In genomic region chr5:16376329-16376908, GRCm38 (mm10) we compare ENCODE assay signal across 22 mouse cellular contexts.
A peak's percentile ranks its signal among the peaks of the same experiment; 100 is the strongest.
DNase-seq lines count a peak whose midpoint lies in the region; ATAC-seq and TF ChIP-seq lines count a peak whose summit lies in the region.
"Had no signal": no experiment of that assay in that cellular context is flagged by ENCODE, and none has a peak within 500 bp of the region (broad histone marks: within the 10 kb centered on the region; RNA-seq: fewer than 3 reads in every experiment).

No protein-coding gene starts in this region.

- H3K27ac ChIP-seq in lung, embryonic 14.5 days (ENCODE audit: low read depth): no peak overlapping the region
- H3K27ac ChIP-seq: embryonic facial prominence, embryonic 15.5 days; forebrain, embryonic 12.5 days; heart, embryonic 15.5 days; hindbrain, embryonic 13.5 days; limb, embryonic 13.5 days; stomach, embryonic 15.5 days had no signal

- H3K27me3 ChIP-seq in lung, embryonic 14.5 days (ENCODE audit: insufficient read depth, low read length): no peaks in the 10 kb centered on the region
- H3K27me3 ChIP-seq: embryonic facial prominence, embryonic 15.5 days; forebrain, embryonic 12.5 days; heart, embryonic 15.5 days; hindbrain, embryonic 13.5 days; limb, embryonic 13.5 days; stomach, embryonic 15.5 days had no signal

- WGBS in lung, embryonic 14.5 days: 87% methylated on average over 3 of the region's 3 CpGs

- H3K9me3 ChIP-seq in lung, embryonic 14.5 days (ENCODE audit: low read depth, low read length): no peaks in the 10 kb centered on the region
- H3K9me3 ChIP-seq: embryonic facial prominence, embryonic 15.5 days; forebrain, embryonic 12.5 days; heart, embryonic 15.5 days; hindbrain, embryonic 13.5 days; limb, embryonic 13.5 days; stomach, embryonic 15.5 days had no signal

- no peak for TF ChIP-seq CTCF in lung, embryonic 14.5 days (IDR thresholded peaks at IDR 0.05; ENCODE audit: low read depth)

- no peaks in the 10 kb centered on the region for H3K36me3 ChIP-seq in lung, embryonic 14.5 days (ENCODE audit: insufficient read depth)
- H3K36me3 ChIP-seq: embryonic facial prominence, embryonic 15.5 days; forebrain, embryonic 12.5 days; heart, embryonic 15.5 days; hindbrain, embryonic 13.5 days; limb, embryonic 13.5 days; stomach, embryonic 15.5 days had no signal

- no peak overlapping the region for H3K4me3 ChIP-seq in lung, embryonic 14.5 days (ENCODE audit: low read depth, low read length)
- H3K4me3 ChIP-seq: embryonic facial prominence, embryonic 15.5 days; forebrain, embryonic 12.5 days; heart, embryonic 15.5 days; hindbrain, embryonic 13.5 days; limb, embryonic 13.5 days; stomach, embryonic 15.5 days had no signal

- H3K4me1 ChIP-seq in lung, embryonic 14.5 days (ENCODE audit: insufficient read depth): no peaks in the 10 kb centered on the region
- H3K4me1 ChIP-seq: embryonic facial prominence, embryonic 15.5 days; forebrain, embryonic 12.5 days; heart, embryonic 15.5 days; hindbrain, embryonic 13.5 days; limb, embryonic 13.5 days; stomach, embryonic 15.5 days had no signal

- ATAC-seq in lung, embryonic 14.5 days (ENCODE audit: insufficient read depth): no peak
- ATAC-seq in activated CD4-positive, CD25-positive, alpha-beta regulatory T cell, adult 4 months: peak; percentile 28
- ATAC-seq in megakaryocyte-erythroid progenitor cell, adult 5-6 weeks (replicated peaks; ENCODE audit: low FRiP score, low TSS enrichment, poor library complexity, severe bottlenecking): peak; percentile 91
- ATAC-seq: intestine, embryonic 16.5 days; midbrain, embryonic 16.5 days had no signal

- H3K9ac ChIP-seq in lung, embryonic 14.5 days: no peak overlapping the region
- H3K9ac ChIP-seq: embryonic facial prominence, embryonic 15.5 days; forebrain, embryonic 12.5 days; heart, embryonic 15.5 days; hindbrain, embryonic 13.5 days; limb, embryonic 13.5 days; stomach, embryonic 15.5 days had no signal

- no peak overlapping the region for H3K4me2 ChIP-seq in lung, embryonic 14.5 days
- H3K4me2 ChIP-seq: embryonic facial prominence, embryonic 15.5 days; forebrain, embryonic 12.5 days; heart, embryonic 15.5 days; hindbrain, embryonic 13.5 days; limb, embryonic 13.5 days; stomach, embryonic 15.5 days had no signal

- DNase-seq in lung, embryonic 14.5 days: peak; percentile 26
- DNase-seq in lung, postnatal 25 days (ENCODE audit: low spot score): no peak
- DNase-seq in forelimb bud, embryonic 11.5 days (ENCODE audit: low read depth, low spot score): peak; percentile 19
- no peak for DNase-seq in kidney, adult 9 months
- DNase-seq in thymus, adult 18-20 months: no peak
- DNase-seq in T-cell, adult 2 months (ENCODE audit: low spot score): no peak
- DNase-seq: adrenal gland, postnatal 14 days; cerebellum, adult 9-11 months; embryo, embryonic 11 days; lung, adult 2 months; spleen, adult 18-20 months; thymus, postnatal 14 days had no signal

Comparison
In these comparisons a context has a peak if more than half of its experiments do, and no peak if none do; other contexts are left out.
1. DNase-seq: peak in lung, embryonic 14.5 days (single experiment) and forelimb bud, embryonic 11.5 days (single experiment); none in lung, postnatal 25 days (single experiment), kidney, adult 9 months (single experiment), thymus, adult 18-20 months (0 of 2) and T-cell, adult 2 months (single experiment).